Mouse (Mus musculus): ENCODE measurements around the gene Tbx3.

- no peak for TF ChIP-seq HCFC1 (IDR thresholded peaks at IDR 0.05; ENCODE audit: borderline replicate concordance, insufficient read depth, low read length)
- no peak for TF ChIP-seq CHD2 (IDR thresholded peaks at IDR 0.05; ENCODE audit: low read depth, low read length)
- no peak for TF ChIP-seq MAFK (IDR thresholded peaks at IDR 0.05; ENCODE audit: insufficient read depth, low read depth, low read length)
- no peak for TF ChIP-seq ZNF384 (IDR thresholded peaks at IDR 0.05; ENCODE audit: low read depth, low read length)
- no peak for TF ChIP-seq ZC3H11A (IDR thresholded peaks at IDR 0.05; ENCODE audit: borderline replicate concordance, low read depth, low read length)
Observed at GRCm38 (mm10) chr5:119663241-119663640, 7.2 kb upstream of the Tbx3 start.
